Mouse (Mus musculus): ENCODE results near the gene Myzap.

- TF ChIP-seq POLR2A (IDR thresholded peaks at IDR 0.05; ENCODE audit: extremely low read depth, insufficient read depth, low read length), result no peak
- no peak for TF ChIP-seq CTCF (IDR thresholded peaks at IDR 0.05; ENCODE audit: extremely low read depth, insufficient read depth, low read length)
Observed at GRCm38 (mm10) chr9:71596888-71597287, 4.7 kb upstream of the Myzap start.

All from cortical plate, adult 2 months (tissue).